Mouse (Mus musculus) 3134 (cell line): ENCODE measurements at regions not wholly inside any gene's neighbourhood (a gene's known extent, or its start where the extent isn't known, plus 50 kb on each side); places are given as distances from the start of the nearest gene placed in this dataset.
A peak's percentile ranks its signal among the peaks of the same experiment; 100 is the strongest.

Experiments used
- DNase-seq: peaks from one replicate; pipeline ENCODE4 v3.0.0-alpha.2; 2011; ENCODE audit warnings: low spot score; ENCODE audit not compliant: insufficient read length; ENCODE audit errors: extremely low read depth

DNA sequence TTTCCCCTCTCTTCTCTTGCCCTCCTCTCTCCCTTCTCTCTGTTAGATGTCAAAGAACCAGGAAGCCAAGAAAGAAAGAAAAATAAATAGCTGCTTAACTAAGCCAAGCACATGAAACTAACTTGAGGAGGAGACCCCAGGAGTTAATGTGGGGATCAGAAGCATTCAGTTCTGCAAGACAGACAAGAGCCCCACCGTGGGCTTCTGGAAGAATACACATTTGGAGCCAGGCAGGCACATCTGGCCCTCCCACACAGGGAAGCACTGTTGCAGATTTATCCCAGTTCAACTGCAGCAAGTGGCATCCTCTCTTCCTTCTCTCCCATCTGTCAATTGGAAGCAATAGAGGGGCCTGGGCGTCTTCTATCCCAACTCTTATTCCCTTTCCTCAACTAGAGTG is 63.5 kb upstream of the Gm10295 start:
- DNase-seq = no peak

DNA sequence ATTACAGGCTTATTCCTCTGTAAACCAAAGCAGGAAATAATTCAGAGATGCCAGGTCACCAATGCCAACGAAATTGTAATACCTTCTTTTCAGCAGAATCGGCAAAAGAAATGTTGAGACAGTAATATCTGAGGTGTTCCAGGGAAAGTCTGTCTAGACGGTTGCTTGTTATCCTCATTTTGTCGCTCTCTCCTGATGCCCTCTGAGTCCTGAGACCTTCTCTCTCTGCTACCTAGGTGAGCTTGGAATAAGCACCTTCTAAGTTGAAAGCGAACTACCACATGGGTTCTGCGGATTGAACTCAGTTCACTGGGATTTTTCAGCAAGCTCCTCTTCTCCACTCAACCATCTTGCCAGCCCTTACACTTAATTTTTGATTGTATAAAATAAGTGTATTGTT is 61.8 kb upstream of the Gm10295 start:
- DNase-seq = no peak

DNA sequence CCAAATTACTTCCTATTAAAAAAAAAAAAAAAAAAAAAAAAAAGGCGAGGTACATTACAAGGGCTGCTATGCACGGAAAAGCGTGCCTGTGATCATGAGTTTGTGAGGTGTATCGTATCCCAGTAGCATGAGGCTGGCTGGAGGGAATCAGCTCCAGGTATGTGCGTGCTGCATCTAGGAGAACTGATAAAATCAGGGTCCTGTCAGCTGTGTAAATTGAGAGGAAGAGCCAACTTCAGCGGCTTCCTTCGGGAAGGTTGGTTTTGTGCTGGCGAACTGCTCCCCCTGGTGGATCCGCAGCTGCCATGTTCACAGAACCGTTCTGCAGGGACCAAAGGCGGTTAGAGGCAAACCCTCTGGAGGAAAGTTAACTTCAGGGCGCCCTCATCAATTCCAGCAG is 60.8 kb upstream of the Gm10295 start:
- peak; percentile 22 for DNase-seq

DNA sequence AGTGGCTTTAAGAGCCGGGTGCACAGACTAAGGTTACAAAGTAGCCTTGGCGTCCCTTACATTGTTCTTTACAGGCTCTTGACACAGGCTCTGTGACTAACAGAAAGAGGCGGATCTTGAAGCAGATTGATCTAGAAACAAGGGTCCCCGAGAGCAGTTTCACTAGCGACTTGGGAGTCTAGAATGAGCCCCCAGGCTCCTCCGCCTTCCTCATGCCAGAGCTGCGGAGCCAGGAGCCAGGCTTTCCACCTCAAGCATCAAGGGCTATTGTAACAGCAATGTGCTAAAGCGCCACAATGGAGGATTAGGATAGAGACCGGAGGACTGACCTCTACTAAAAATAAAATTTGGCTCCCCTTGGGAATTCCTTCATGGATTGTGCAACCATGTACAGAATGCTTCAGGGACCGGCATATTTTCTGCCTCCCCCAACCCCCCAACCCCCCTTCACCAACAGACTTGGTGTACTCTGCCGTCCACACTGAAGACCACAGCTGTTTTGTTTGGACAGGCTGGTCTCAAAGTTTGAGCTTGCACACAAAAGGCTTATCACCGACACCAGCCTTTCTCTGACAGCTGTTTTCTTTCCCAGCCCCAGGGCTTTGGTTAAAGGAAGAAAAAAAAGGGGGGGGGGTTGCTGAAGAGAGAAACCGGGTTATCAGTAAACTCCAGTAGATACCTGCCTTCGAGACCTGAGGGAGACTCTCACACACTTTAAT is 60.2 kb upstream of the Gm10295 start:
- no peak for DNase-seq

DNA sequence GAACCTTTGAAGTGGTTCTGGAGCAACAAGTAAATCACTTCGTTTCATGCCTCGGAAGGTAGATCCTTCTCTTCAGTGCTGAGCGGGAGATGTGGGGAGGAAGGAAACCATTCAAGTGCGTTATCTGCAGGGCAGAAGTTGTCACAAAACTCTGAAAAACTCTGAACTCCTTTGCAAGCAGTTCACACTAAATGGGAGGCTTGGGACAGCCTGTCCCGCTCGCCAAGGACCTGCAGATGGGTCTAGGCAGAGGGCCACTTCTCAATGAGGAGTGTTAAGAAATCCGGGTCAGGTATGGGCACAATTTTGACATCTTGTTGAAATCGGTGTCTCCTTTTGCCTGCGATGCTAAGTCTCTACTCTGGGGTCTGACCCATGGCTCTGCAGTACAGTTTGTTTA is 58.6 kb upstream of the Gm10295 start:
- no peak for DNase-seq

DNA sequence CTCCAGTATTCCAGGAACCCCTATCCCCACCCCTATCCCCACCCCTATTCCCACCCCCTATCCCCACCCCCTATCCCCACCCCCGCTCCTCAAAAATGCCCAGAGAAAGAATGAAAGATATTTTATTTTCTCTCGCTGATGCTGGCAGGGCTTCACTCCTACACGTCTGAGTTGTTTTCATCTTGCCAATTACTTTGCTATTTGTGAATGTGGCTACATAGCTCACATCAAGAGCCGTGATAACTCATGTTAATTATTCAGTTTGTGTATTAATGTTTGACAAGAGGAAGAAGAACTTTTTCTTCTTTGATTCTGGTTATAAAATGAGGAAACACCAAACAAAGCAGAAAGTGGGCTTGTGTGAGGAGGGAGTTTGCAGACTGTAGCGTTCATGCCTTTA is 57.8 kb upstream of the Gm10295 start:
- no peak for DNase-seq

DNA sequence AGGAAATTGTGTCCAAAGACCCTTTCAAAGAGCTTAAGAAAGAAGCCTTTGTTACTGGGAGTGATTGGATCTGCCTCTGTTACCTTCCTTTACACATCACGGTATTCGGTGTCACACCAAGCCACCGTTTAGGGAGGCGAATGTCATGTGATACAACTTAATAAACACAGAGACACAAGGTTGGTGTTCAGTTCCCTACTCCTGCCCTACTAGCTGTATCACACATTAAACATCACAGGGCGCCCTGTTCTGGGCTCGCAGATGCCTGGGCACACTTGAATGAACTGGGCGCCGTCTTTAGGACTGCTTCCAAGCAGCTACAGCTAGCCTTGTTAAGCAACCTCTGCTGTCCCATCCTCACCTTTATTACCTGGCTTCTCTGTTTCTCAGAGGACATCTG is 55.0 kb upstream of the Gm10295 start:
- DNase-seq = no peak
